Mouse (Mus musculus) heart, adult 2 months (tissue): Measurements from ENCODE around the gene Rab9.
"Not testable (repeated sequence)": the region's sequence is repeated elsewhere in the genome, so short reads cannot be mapped to it uniquely, and the experiment has no call there.

Source experiments
- CTCF ChIP-seq: fragments of 200-600 bp; IDR thresholded peaks from 2 replicates; pipeline ENCODE4 v1.8.1; 2022; ENCODE audit warnings: antibody characterized with exemption, mild to moderate bottlenecking, moderate library complexity
- EP300 ChIP-seq: fragments of 200-500 bp; IDR thresholded peaks from 2 replicates; pipeline ENCODE4 v1.6.1; 2011; ENCODE audit warnings: low read depth, low read length, control low read depth; ENCODE audit not compliant: insufficient read depth
- POLR2A ChIP-seq: fragments of 200-500 bp; IDR thresholded peaks from 2 replicates; pipeline ENCODE4 v1.6.1; 2011; ENCODE audit warnings: mild to moderate bottlenecking, low read depth, low read length, control low read depth; ENCODE audit not compliant: insufficient read depth

- not testable (repeated sequence) for TF ChIP-seq CTCF, POLR2A, EP300
Observed at GRCm38 (mm10) chrX:166514035-166514434, 34.4 kb upstream of the Rab9 start.
